Mouse (Mus musculus) heart, embryonic 13.5 days (tissue): ENCODE results near the gene Avpi1. TPM values are rescaled to one million over a fixed set of nuclear protein-coding genes. Genes with fewer than 3 reads are reported as not detected.

ENCODE experiments used
- ATAC-seq: fragments of 200-750 bp; cut with Nextera tagmentation; 2 replicates; pipeline ENCODE4 v1.8.0; 2017; ENCODE audit warnings: moderate TSS enrichment; ENCODE audit not compliant: insufficient number of reproducible peaks, low FRiP score, low TSS enrichment; ENCODE audit errors: extremely low read depth
- H3K27ac ChIP-seq: fragments of 300-500 bp; sonication (generic); replicated peaks from 2 replicates; pipeline ENCODE4 v1.5.1; 2015; ENCODE audit warnings: moderate library complexity, mild to moderate bottlenecking, inconsistent platforms
- H3K27me3 ChIP-seq: fragments of 300-500 bp; sonication (generic); replicated peaks from 2 replicates; pipeline ENCODE4 v1.6.1; 2015; ENCODE audit warnings: mild to moderate bottlenecking, inconsistent platforms
- H3K36me3 ChIP-seq: fragments of 300-500 bp; sonication (generic); 2 replicates; pipeline ENCODE4 v1.6.1; 2015; ENCODE audit warnings: mild to moderate bottlenecking, inconsistent platforms
- H3K4me1 ChIP-seq: fragments of 300-500 bp; sonication (generic); 2 replicates; pipeline ENCODE4 v1.6.1; 2015; ENCODE audit warnings: inconsistent platforms
- H3K4me2 ChIP-seq: fragments of 300-500 bp; sonication (generic); 2 replicates; pipeline ENCODE4 v1.6.1; 2015; ENCODE audit warnings: inconsistent platforms, mild to moderate bottlenecking, moderate library complexity
- H3K4me3 ChIP-seq: fragments of 300-500 bp; sonication (generic); 2 replicates; pipeline ENCODE4 v1.5.1; 2015; ENCODE audit warnings: moderate library complexity, mild to moderate bottlenecking, inconsistent platforms
- H3K9ac ChIP-seq: fragments of 300-500 bp; sonication (generic); 2 replicates; pipeline ENCODE4 v1.6.1; 2015; ENCODE audit warnings: inconsistent platforms, mild to moderate bottlenecking, moderate library complexity
- H3K9me3 ChIP-seq: fragments of 300-500 bp; sonication (generic); 2 replicates; pipeline ENCODE4 v1.6.1; 2016; ENCODE audit warnings: inconsistent platforms
- WGBS: fragments of 180-500 bp; shearing (Covaris S2); methylation state at CpG from one replicate; pipeline ENCODE4 v1.1.7; 2015; ENCODE audit warnings: mixed read lengths; 5-methylcytosine and 5-hydroxymethylcytosine counted together
- polyA plus RNA-seq: library from polyadenylated mRNA; unstranded; fragments of >200 nt; fragmentation: Nextera tagmentation; extraction: Ambion mirVana; gene quantifications from 2 replicates; pipeline ENCODE4 v1.2.1, GENCODE M21; 2015

Avpi1 gene
- polyA plus RNA-seq, 1 experiment from 2014 or later: 30.6 TPM

DNA sequence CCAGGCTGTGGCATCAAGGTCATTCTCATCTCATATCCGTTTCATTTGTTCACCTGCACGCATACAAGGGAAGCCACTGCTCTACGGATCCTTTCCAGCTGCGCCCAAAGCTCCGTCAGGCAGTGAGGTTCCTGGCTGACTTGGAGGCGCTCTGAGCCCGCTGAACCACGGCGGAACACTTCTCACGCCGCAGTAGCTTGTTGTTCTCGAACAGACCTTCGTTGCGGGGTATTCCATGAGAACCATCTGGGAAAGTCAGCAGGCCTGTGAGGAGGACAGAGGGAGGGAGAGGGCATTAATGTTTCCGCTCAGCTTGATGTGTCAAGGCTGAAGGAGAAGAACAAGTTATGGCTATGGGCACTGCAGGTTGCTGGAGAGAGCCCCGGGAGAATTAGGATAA, 52.9 kb downstream of the Avpi1 start:
- Histone ChIP-seq H3K36me3 (peaks cover 10% of the 10 kb centered on the region), H3K9ac (no peak overlapping the region), H3K27ac (no peak overlapping the region), H3K9me3 (no peaks in the 10 kb centered on the region), H3K4me1 (no peaks in the 10 kb centered on the region), H3K4me2 (no peak overlapping the region), H3K4me3 (no peak overlapping the region), H3K27me3 (no peaks in the 10 kb centered on the region)
- no peak for ATAC-seq
- WGBS: 87% methylated on average over 16 of the region's 16 CpGs

DNA sequence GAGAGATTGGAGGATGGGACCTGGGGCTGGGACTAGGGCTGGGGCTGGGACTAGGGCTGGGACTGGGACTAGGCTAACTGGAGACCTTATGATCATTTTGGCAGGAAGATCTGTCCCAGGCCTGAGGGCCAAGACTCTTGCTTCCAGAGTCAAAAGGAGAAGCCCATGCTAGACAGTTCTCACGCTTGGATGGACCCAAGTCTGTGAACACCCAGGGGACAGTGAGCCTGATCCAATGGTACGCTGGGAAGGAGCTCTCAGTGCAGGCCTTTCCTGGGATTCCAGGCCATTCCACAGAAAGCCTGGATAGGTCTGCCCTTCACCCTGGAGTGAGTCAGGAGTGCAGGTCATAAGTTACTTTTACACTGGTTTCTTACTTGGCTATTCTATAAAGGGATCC, 53.8 kb downstream of the Avpi1 start:
- Histone ChIP-seq H3K9ac (no peak overlapping the region), H3K27me3 (no peaks in the 10 kb centered on the region), H3K4me1 (no peaks in the 10 kb centered on the region), H3K4me3 (no peak overlapping the region), H3K4me2 (no peak overlapping the region), H3K9me3 (no peaks in the 10 kb centered on the region), H3K27ac (no peak overlapping the region), H3K36me3 (peaks cover 10% of the 10 kb centered on the region)
- no peak for ATAC-seq
- 67% methylated on average over 2 of the region's 2 CpGs for WGBS

Other genes with a start within 250 kb of the Avpi1 start
- 10.4 and 11.8 TPM in 2 replicates for gene Rrp12, start 232.9 kb downstream of the Avpi1 start, polyA plus RNA-seq
- 780 and 862 TPM in 2 replicates for gene Pgam1, start 217.1 kb downstream of the Avpi1 start, polyA plus RNA-seq
- 46.5 and 47.1 TPM in 2 replicates for gene Exosc1, start 195.6 kb downstream of the Avpi1 start, polyA plus RNA-seq
- 55.3 and 57.5 TPM in 2 replicates for gene Zdhhc16, start 195.6 kb downstream of the Avpi1 start, polyA plus RNA-seq
- gene Mms19, start 147.9 kb downstream of the Avpi1 start, polyA plus RNA-seq: 17.2 and 22.1 TPM in 2 replicates
- 12.8 and 14.6 TPM in 2 replicates for gene Ubtd1, start 147.3 kb downstream of the Avpi1 start, polyA plus RNA-seq
- gene Ankrd2, start 93.1 kb downstream of the Avpi1 start, polyA plus RNA-seq: not detected in 2 replicates
- gene Hoga1, start 83.4 kb downstream of the Avpi1 start, polyA plus RNA-seq: 0.44 and 1.4 TPM in 2 replicates
- not detected in 2 replicates for gene 4933411K16Rik, start 76.8 kb downstream of the Avpi1 start, polyA plus RNA-seq
- gene Morn4, start 42.7 kb downstream of the Avpi1 start, polyA plus RNA-seq: 15.2 and 15.3 TPM in 2 replicates
- gene Pi4k2a, start 38.6 kb downstream of the Avpi1 start, polyA plus RNA-seq: 14.5 and 16.9 TPM in 2 replicates
- 7.4 and 7.7 TPM in 2 replicates for gene Marveld1, start 18.3 kb upstream of the Avpi1 start, polyA plus RNA-seq
- gene Zfyve27, start 34.9 kb upstream of the Avpi1 start, polyA plus RNA-seq: 20.2 and 22.2 TPM in 2 replicates
- 4.4 and 5.4 TPM in 2 replicates for gene Sfrp5, start 73.2 kb upstream of the Avpi1 start, polyA plus RNA-seq
- gene Golga7b, start 118.5 kb upstream of the Avpi1 start, polyA plus RNA-seq: 0.22 and 0.25 TPM in 2 replicates